Mouse (Mus musculus): ENCODE measurements around the gene Ric8b. TPM values are rescaled to one million over a fixed set of nuclear protein-coding genes. Genes with fewer than 3 reads are reported as not detected.

The Ric8b gene
- polyA plus RNA-seq, 1 experiment from 2014 or later: 49.9 TPM

GRCm38 (mm10) chr10:84940356-84940755, 22.9 kb downstream of the Ric8b start:
- H3K27me3 ChIP-seq: no peaks in the 10 kb centered on the region
- no peak overlapping the region for H3K27ac ChIP-seq
- H3K4me3 ChIP-seq (replicated peaks): no peak overlapping the region
- no peak overlapping the region for H3K9ac ChIP-seq (replicated peaks)
- no peak for ATAC-seq
- 78% methylated on average over 1 of the region's 1 CpGs for WGBS
- H3K4me1 ChIP-seq (replicated peaks): 0 out of 2 replicates have a peak, but pooled peaks cover 4% of the 10 kb centered on the region
- no peaks in the 10 kb centered on the region for H3K9me3 ChIP-seq
- peaks cover 15% of the 10 kb centered on the region; the same call in 1 of the 2 replicates for H3K36me3 ChIP-seq
- H3K4me2 ChIP-seq (replicated peaks): no peak overlapping the region

GRCm38 (mm10) chr10:84945692-84946091, 28.3 kb downstream of the Ric8b start:
- H3K27ac ChIP-seq: no peak overlapping the region
- H3K36me3 ChIP-seq: peaks cover 20% of the 10 kb centered on the region
- no peak overlapping the region for H3K4me2 ChIP-seq (replicated peaks)
- 100% methylated on average over 3 of the region's 3 CpGs for WGBS
- H3K9me3 ChIP-seq: no peaks in the 10 kb centered on the region
- ATAC-seq: no peak
- no peak overlapping the region for H3K4me3 ChIP-seq (replicated peaks)
- no peaks in the 10 kb centered on the region for H3K27me3 ChIP-seq
- no peaks in the 10 kb centered on the region for H3K4me1 ChIP-seq (replicated peaks)
- no peak overlapping the region for H3K9ac ChIP-seq (replicated peaks)

DNA sequence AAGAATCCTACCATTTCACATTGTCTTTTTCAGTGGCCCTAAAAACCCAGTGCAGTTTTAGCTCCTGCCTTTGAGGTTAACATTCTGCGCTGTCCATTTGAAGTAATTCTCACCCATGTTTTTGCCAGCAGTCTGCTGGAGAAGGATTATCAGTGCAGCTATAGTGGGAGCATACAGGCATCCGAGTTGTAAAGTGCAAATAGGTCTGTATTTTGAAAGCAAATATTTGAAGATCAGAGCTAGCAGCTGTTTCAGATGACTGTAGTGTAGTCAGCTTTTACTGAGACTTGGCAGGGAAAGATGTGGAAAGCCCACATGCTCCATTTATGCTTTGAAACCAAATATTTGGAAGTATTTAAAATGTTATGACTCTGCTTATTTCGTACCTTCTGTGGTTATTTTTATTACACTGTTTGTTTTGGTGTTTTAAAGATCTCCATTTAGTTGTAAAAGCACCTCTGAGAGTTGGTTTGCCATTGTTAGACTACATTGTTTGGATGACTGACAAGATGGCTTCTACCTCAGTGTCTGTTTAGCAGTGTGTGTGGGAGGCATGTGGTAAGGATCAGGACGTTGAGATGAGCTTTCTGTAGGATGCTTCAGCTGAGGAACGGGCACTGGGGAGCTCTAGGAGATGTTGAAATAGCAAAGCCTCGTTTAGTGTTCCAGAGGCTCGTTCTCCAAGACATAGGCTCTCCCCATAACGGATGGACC, 31.7 kb downstream of the Ric8b start:
- H3K4me3 ChIP-seq (replicated peaks): no peak overlapping the region
- peaks cover 24% of the 10 kb centered on the region for H3K36me3 ChIP-seq
- H3K4me1 ChIP-seq (replicated peaks): no peaks in the 10 kb centered on the region
- 82% methylated on average over 8 of the region's 8 CpGs for WGBS
- no peaks in the 10 kb centered on the region for H3K9me3 ChIP-seq
- no peak overlapping the region for H3K9ac ChIP-seq (replicated peaks)
- H3K4me2 ChIP-seq (replicated peaks): no peak overlapping the region
- H3K27me3 ChIP-seq: no peaks in the 10 kb centered on the region
- H3K27ac ChIP-seq: no peak overlapping the region
- no peak for ATAC-seq

GRCm38 (mm10) chr10:84949684-84950010, 32.2 kb downstream of the Ric8b start:
- H3K9ac ChIP-seq (replicated peaks): no peak overlapping the region
- H3K27me3 ChIP-seq: no peaks in the 10 kb centered on the region
- no peak for ATAC-seq
- H3K4me2 ChIP-seq (replicated peaks): no peak overlapping the region
- H3K4me1 ChIP-seq (replicated peaks): no peaks in the 10 kb centered on the region
- 87% methylated on average over 3 of the region's 3 CpGs for WGBS
- H3K27ac ChIP-seq: no peak overlapping the region
- H3K36me3 ChIP-seq: peaks cover 24% of the 10 kb centered on the region
- no peaks in the 10 kb centered on the region for H3K9me3 ChIP-seq
- H3K4me3 ChIP-seq (replicated peaks): no peak overlapping the region

DNA sequence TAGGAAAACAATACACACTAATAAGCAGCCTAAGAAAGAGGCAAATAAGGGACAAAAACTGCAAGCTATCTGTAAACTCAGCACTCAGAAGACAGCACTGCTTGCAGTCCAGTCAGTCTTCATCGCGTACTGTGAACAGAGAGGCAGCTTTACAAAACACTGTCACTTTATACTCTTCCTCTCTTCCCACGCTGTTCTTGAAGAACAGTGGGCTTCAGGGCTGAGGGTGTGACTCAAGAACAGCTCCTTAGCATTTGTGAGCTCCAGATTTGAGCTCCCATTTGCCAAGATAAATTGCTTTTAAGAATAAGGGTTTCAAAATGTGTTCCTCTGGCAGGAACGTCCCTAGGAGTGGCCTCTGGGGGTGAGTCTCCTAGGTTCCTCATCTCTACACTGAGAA, 33.0 kb downstream of the Ric8b start:
- Histone ChIP-seq H3K4me2 (replicated peaks) (no peak overlapping the region), H3K27me3 (no peaks in the 10 kb centered on the region), H3K27ac (no peak overlapping the region), H3K4me1 (replicated peaks) (no peaks in the 10 kb centered on the region), H3K4me3 (replicated peaks) (no peak overlapping the region), H3K9ac (replicated peaks) (no peak overlapping the region), H3K9me3 (no peaks in the 10 kb centered on the region), H3K36me3 (peaks cover 24% of the 10 kb centered on the region)
- 82% methylated on average over 4 of the region's 4 CpGs for WGBS
- no peak for ATAC-seq

DNA sequence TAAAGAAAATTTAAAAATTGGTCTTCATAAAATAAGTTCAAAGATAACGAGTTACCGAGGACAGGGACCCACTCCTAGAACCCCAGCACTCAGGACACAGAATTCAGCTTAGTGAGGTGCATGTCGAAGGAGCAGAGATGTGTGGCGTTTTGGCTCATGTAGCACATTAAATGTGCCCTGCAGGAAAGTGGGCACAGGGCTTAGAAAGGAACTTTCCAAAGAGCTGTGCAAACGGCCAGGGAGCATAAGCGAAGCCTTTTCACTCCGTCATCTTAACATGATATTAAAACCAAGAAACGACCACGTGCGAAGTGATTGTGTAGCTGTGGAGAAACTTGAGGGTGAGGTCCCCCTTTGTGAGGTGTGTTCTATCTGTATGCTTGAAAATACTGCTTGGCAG, 36.8 kb downstream of the Ric8b start:
- Histone ChIP-seq H3K4me3 (replicated peaks) (no peak overlapping the region), H3K9me3 (no peaks in the 10 kb centered on the region), H3K4me1 (replicated peaks) (no peaks in the 10 kb centered on the region), H3K27me3 (no peaks in the 10 kb centered on the region), H3K4me2 (replicated peaks) (no peak overlapping the region), H3K27ac (no peak overlapping the region), H3K9ac (replicated peaks) (no peak overlapping the region), H3K36me3 (peaks cover 16% of the 10 kb centered on the region; the same call in 1 of the 2 replicates)
- 92% methylated on average over 10 of the region's 10 CpGs for WGBS
- no peak for ATAC-seq

DNA sequence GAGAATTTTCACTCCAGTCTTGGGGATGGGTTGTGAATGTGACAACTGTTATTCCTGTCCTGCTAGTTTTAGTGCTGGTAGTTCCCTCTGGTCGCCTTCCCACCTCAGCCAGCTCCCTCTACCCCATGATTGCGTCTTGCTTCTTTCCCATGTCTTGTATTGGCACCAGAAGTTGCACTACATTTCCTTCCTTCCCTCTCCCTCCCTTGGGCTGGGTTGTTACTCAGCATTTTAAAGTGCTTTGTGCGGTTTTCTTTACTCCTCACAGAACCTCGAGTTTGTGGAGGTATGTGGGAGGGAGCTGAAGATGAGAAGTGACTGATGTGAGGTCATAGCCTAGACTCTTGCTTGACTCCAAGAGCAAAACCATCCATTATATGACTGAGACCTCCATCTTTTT, 38.8 kb downstream of the Ric8b start:
- no peaks in the 10 kb centered on the region for H3K9me3 ChIP-seq
- H3K36me3 ChIP-seq: peaks cover 13% of the 10 kb centered on the region
- no peak overlapping the region for H3K4me3 ChIP-seq (replicated peaks)
- WGBS: 84% methylated on average over 4 of the region's 4 CpGs
- peaks cover 6% of the 10 kb centered on the region for H3K4me1 ChIP-seq (replicated peaks)
- no peak overlapping the region for H3K4me2 ChIP-seq (replicated peaks)
- no peak overlapping the region for H3K9ac ChIP-seq (replicated peaks)
- ATAC-seq: no peak
- H3K27ac ChIP-seq: no peak overlapping the region
- no peaks in the 10 kb centered on the region for H3K27me3 ChIP-seq

DNA sequence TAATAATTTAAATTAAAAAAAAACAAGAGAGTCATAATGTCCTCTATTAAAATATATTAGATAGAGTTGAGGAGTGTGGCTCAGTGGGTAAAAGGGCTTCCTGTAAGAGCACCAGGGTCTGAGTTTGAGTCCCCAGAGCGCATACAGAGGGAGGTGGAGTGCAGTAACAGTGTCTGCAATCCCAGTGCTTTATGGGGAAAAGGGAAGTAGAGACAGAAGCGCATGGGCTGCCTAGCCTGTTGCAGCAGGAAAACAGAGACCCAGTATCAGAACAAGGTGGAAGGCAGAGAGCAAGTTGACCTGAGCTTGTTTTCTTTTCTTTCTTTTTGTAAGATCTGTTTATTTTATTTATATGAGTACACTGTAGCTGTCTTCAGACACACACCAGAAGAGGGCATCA, 41.2 kb downstream of the Ric8b start:
- ATAC-seq: no peak
- no peak overlapping the region for H3K9ac ChIP-seq (replicated peaks)
- H3K9me3 ChIP-seq: no peaks in the 10 kb centered on the region
- no peaks in the 10 kb centered on the region for H3K27me3 ChIP-seq
- H3K36me3 ChIP-seq: peaks cover 18% of the 10 kb centered on the region
- H3K27ac ChIP-seq: no peak overlapping the region
- WGBS: 94% methylated on average over 2 of the region's 2 CpGs
- no peak overlapping the region for H3K4me3 ChIP-seq (replicated peaks)
- H3K4me2 ChIP-seq (replicated peaks): no peak overlapping the region
- peaks cover 14% of the 10 kb centered on the region for H3K4me1 ChIP-seq (replicated peaks)

DNA sequence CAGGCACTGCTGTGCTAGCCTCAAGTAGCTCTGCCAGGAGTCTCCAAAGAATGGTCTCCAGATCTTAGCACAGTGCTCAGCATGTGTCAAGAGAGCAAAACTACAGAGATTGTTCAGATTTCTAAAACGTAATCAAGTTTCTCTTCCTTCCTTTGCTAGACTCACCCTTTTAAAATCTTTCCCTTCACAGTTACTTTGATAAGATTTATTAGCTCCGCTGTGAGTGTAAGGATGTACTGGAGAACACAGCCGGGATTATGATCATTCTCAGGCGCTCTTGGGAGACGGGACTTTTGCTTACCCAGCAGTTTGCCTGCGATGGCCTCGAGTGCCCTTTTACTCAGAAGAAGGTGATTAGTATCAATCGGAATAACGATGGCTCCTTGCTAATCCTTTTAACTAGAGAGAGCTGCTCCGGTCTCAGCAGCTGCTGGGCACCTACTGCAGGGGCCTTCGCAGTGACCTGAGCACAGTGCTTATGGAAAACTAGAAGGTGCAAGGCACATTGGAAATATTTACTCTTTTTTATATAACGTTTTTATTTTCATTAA, 43.0 kb downstream of the Ric8b start:
- Histone ChIP-seq H3K36me3 (peaks cover 18% of the 10 kb centered on the region), H3K4me1 (replicated peaks) (peaks cover 14% of the 10 kb centered on the region), H3K4me3 (replicated peaks) (no peak overlapping the region), H3K27ac (no peak overlapping the region), H3K9ac (replicated peaks) (no peak overlapping the region), H3K27me3 (no peaks in the 10 kb centered on the region), H3K4me2 (replicated peaks) (no peak overlapping the region), H3K9me3 (no peaks in the 10 kb centered on the region)
- ATAC-seq: no peak
- whole genome bisulfite sequencing: 22% methylated on average over 12 of the region's 12 CpGs

GRCm38 (mm10) chr10:84963126-84963525, 45.7 kb downstream of the Ric8b start:
- ATAC-seq: no peak

DNA sequence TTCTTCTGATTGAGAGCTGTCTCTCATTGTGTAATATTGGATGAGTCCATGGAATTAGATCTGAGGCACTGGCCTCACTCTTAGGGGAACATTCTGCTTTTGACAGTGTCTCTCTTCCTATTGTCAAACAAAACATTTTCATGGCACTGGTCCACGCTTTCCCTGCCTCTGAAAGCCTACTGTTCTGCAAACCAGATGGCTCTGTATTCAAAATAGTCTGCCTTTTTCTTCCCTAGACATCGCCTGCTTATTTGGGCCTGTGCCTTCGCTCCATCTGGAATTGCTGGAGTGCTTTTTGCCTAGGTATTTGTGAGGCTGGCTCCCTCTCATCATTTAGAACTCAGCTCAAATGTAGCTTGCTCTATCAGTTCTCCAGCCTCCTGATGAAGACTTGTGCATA, 46.3 kb downstream of the Ric8b start:
- no peak; the same call in 1 of the 2 replicates for ATAC-seq
- WGBS: 66% methylated on average over 3 of the region's 3 CpGs
- Histone ChIP-seq H3K27ac (peak overlapping the region; percentile 51; the same call in 1 of the 2 replicates), H3K9ac (replicated peaks) (no peak overlapping the region), H3K27me3 (no peaks in the 10 kb centered on the region), H3K36me3 (peaks cover 12% of the 10 kb centered on the region), H3K4me3 (replicated peaks) (no peak overlapping the region), H3K9me3 (no peaks in the 10 kb centered on the region), H3K4me1 (replicated peaks) (peaks cover 43% of the 10 kb centered on the region), H3K4me2 (replicated peaks) (no peak overlapping the region)

More at GRCm38 (mm10) chr10:84963126-84963525, 45.7 kb downstream of the Ric8b start:
- Histone ChIP-seq H3K4me3 (replicated peaks) (no peak overlapping the region), H3K4me2 (replicated peaks) (no peak overlapping the region), H3K36me3 (peaks cover 13% of the 10 kb centered on the region), H3K27me3 (no peaks in the 10 kb centered on the region), H3K4me1 (replicated peaks) (peaks cover 39% of the 10 kb centered on the region), H3K27ac (peak overlapping the region; percentile 51), H3K9ac (replicated peaks) (no peak overlapping the region), H3K9me3 (no peaks in the 10 kb centered on the region)
- 81% methylated on average over 5 of the region's 5 CpGs for WGBS

DNA sequence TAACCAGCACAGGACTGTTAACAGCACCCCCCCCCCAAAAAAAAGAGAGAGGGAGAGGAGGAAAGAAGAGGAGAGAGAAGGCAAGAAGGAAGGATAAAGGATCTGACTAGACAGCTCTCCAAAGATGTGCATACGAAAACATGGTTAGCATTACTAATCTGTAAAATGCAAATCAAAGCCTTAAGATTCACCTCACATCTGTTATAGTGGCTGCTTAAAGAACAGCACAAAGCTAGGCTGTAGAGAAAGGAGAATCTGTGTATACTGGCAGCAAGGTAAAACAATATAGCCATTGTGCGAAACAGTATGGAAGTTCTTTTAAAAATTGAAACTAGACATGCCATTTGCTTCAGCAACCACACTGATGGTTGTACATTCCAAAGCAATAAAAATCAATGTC, 49.1 kb downstream of the Ric8b start:
- peaks cover 19% of the 10 kb centered on the region for H3K36me3 ChIP-seq
- H3K9ac ChIP-seq (replicated peaks): no peak overlapping the region
- whole genome bisulfite sequencing: 42% methylated on average over 2 of the region's 2 CpGs
- peaks cover 49% of the 10 kb centered on the region for H3K4me1 ChIP-seq (replicated peaks)
- H3K27me3 ChIP-seq: no peaks in the 10 kb centered on the region
- H3K4me2 ChIP-seq (replicated peaks): no peak overlapping the region
- H3K4me3 ChIP-seq (replicated peaks): no peak overlapping the region
- no peaks in the 10 kb centered on the region for H3K9me3 ChIP-seq
- H3K27ac ChIP-seq: peak overlapping the region; percentile 71
- ATAC-seq: peak; percentile 41; the same call in 1 of the 2 replicates

DNA sequence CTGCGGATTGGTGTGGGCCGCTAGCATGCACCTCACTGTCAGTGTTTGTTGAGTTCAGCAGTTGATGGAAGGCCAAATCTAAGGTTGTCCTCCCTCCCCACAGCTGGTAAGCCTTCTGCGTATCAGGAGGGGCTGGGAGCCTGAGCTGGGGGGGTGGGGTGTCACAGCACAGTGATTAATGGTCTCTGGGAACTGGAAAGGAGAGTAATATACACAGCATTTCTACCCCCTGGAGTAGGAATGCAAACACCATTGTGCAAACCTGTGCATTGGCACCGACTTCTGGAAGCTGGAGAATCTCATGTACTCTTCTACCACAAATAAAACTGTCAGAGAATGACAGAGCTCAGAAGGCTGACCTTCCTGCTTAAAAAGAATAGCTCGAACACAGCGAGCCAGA, 50.2 kb downstream of the Ric8b start:
- WGBS: 47% methylated on average over 6 of the region's 6 CpGs
- Histone ChIP-seq H3K4me3 (replicated peaks) (no peak overlapping the region), H3K36me3 (peaks cover 24% of the 10 kb centered on the region), H3K9me3 (no peaks in the 10 kb centered on the region), H3K4me2 (replicated peaks) (no peak overlapping the region), H3K9ac (replicated peaks) (no peak overlapping the region), H3K27ac (peak overlapping the region; percentile 27; the same call in 1 of the 2 replicates), H3K27me3 (no peaks in the 10 kb centered on the region), H3K4me1 (replicated peaks) (peaks cover 49% of the 10 kb centered on the region)
- no peak for ATAC-seq

Measured in midbrain, embryonic 13.5 days (tissue).